16 mouse cellular contexts compared by ENCODE assay signal in the genomic region with DNA sequence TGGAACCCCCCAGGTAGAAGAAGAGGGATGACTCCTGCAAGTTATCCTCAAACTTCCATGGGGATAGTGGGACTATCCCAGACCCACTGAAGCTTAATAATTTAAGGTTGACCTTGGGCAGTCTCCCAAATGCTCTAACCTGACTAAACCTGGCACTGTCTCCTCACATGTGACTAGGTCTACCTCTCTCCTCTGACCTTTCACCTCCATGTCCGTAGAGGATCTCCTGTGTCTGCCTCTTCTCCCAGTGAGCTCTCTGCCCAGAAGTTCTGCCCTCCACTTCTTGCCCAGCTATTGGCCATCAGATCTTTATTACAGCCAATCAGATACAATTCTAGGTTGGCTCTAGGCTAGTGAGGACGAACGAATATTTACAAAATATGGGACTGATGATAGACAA.
"Had no signal": no experiment of that assay in that cellular context is flagged by ENCODE, and none has a peak within 500 bp of the region (broad histone marks: within the 10 kb centered on the region; RNA-seq: fewer than 3 reads in every experiment).

No protein-coding gene starts in this region.

- H3K4me1 ChIP-seq: neural tube, embryonic 13.5 days; neural tube, embryonic 15.5 days; stomach, embryonic 15.5 days had no signal

- H3K4me3 ChIP-seq: neural tube, embryonic 13.5 days; neural tube, embryonic 15.5 days; stomach, embryonic 15.5 days had no signal

- H3K9ac ChIP-seq: neural tube, embryonic 13.5 days; neural tube, embryonic 15.5 days; stomach, embryonic 15.5 days had no signal

- DNase-seq: retina, postnatal 1 day; right cerebral cortex, adult 18-20 months; right cerebral cortex, postnatal 14 days; right cerebral cortex, postnatal 25 days; right cerebral cortex, postnatal 4 days; spleen, adult 18-20 months; thymus, adult 18-20 months; thymus, adult 2 months; thymus, postnatal 14 days; thymus, postnatal 25 days; thymus, postnatal 36 days; thymus, postnatal 4 days had no signal

- H3K36me3 ChIP-seq: neural tube, embryonic 13.5 days; neural tube, embryonic 15.5 days; stomach, embryonic 15.5 days had no signal

- H3K4me2 ChIP-seq: neural tube, embryonic 13.5 days; neural tube, embryonic 15.5 days; stomach, embryonic 15.5 days had no signal

- H3K27me3 ChIP-seq: neural tube, embryonic 13.5 days; neural tube, embryonic 15.5 days; stomach, embryonic 15.5 days had no signal

- H3K27ac ChIP-seq: neural tube, embryonic 13.5 days; neural tube, embryonic 15.5 days; stomach, embryonic 15.5 days; stomach, postnatal 0 days had no signal

- H3K9me3 ChIP-seq: neural tube, embryonic 13.5 days; neural tube, embryonic 15.5 days; stomach, embryonic 15.5 days had no signal
